ENCODE assay signal across 20 mouse cellular contexts in genomic region chr14:45544905-45545304, GRCm38 (mm10). TPM values are rescaled to one million over a fixed set of nuclear protein-coding genes. Genes with fewer than 3 reads are reported as not detected.
"Had no signal": no experiment of that assay in that cellular context is flagged by ENCODE, and none has a peak within 500 bp of the region (broad histone marks: within the 10 kb centered on the region; RNA-seq: fewer than 3 reads in every experiment).

No protein-coding gene starts in this region.

- H3K36me3 ChIP-seq: intestine, embryonic 15.5 days; midbrain, embryonic 12.5 days; midbrain, embryonic 15.5 days; neural tube, embryonic 13.5 days; stomach, embryonic 15.5 days had no signal

- H3K9ac ChIP-seq: intestine, embryonic 15.5 days; liver, embryonic 14.5 days; lung, embryonic 14.5 days; midbrain, embryonic 12.5 days; midbrain, embryonic 15.5 days; neural tube, embryonic 13.5 days; stomach, embryonic 15.5 days had no signal

- H3K27me3 ChIP-seq: intestine, embryonic 15.5 days; midbrain, embryonic 12.5 days; midbrain, embryonic 15.5 days; neural tube, embryonic 13.5 days; stomach, embryonic 15.5 days had no signal

- DNase-seq: layer of hippocampus, postnatal 36 days; lung, embryonic 14.5 days; retina, postnatal 1 day; right cerebral cortex, postnatal 25 days; spleen, adult 18-20 months; thymus, postnatal 25 days had no signal

- ATAC-seq: hindbrain, embryonic 16.5 days; intestine, embryonic 15.5 days; lung, postnatal 0 days; midbrain, embryonic 15.5 days had no signal

- H3K4me2 ChIP-seq: intestine, embryonic 15.5 days; lung, embryonic 14.5 days; midbrain, embryonic 12.5 days; midbrain, embryonic 15.5 days; neural tube, embryonic 13.5 days; stomach, embryonic 15.5 days had no signal

- H3K4me1 ChIP-seq: intestine, embryonic 15.5 days; stomach, embryonic 15.5 days had no signal

- H3K27ac ChIP-seq: intestine, embryonic 15.5 days; left cerebral cortex, adult 2 months; liver, embryonic 14.5 days; macrophage; midbrain, embryonic 12.5 days; midbrain, embryonic 15.5 days; neural tube, embryonic 13.5 days; stomach, embryonic 15.5 days had no signal

- H3K9me3 ChIP-seq: intestine, embryonic 15.5 days; midbrain, embryonic 12.5 days; midbrain, embryonic 15.5 days; neural tube, embryonic 13.5 days; stomach, embryonic 15.5 days had no signal

- H3K4me3 ChIP-seq: intestine, embryonic 15.5 days; left cerebral cortex, adult 2 months; midbrain, embryonic 12.5 days; midbrain, embryonic 15.5 days; myocyte; neural tube, embryonic 13.5 days; stomach, embryonic 15.5 days had no signal

RNA-seq across cellular contexts. Expression of gene Fermt2, which starts 15.0 kb away (rescaled TPM):
- total RNA-seq: megakaryocyte, adult 5-6 weeks; monocyte, adult 5-6 weeks; neutrophil, adult 5-6 weeks had no signal
- polyA plus RNA-seq: macrophage had no signal
